Mouse (Mus musculus) lung, postnatal 0 days (tissue): ENCODE results near the gene Fstl3. TPM values are rescaled to one million over a fixed set of nuclear protein-coding genes. Genes with fewer than 3 reads are reported as not detected.

ENCODE experiments used
- ATAC-seq: fragments of 200-750 bp; cut with Nextera tagmentation; 2 replicates; pipeline ENCODE4 v1.8.0; 2017; ENCODE audit warnings: moderate library complexity
- DNase-seq: peaks from one replicate; pipeline ENCODE4 v3.0.0-alpha.2; 2016; ENCODE audit warnings: low spot score
- H3K27ac ChIP-seq: fragments of 300-500 bp; sonication (generic); 2 replicates; pipeline ENCODE4 v1.5.1; 2014; ENCODE audit warnings: antibody characterized with exemption, mild to moderate bottlenecking, low read length, mixed read lengths
- H3K27me3 ChIP-seq: fragments of 300-500 bp; sonication (generic); replicated peaks from 2 replicates; pipeline ENCODE4 v1.6.1; 2014; ENCODE audit warnings: low read length, mixed read lengths; ENCODE audit not compliant: insufficient read depth
- H3K36me3 ChIP-seq: fragments of 300-500 bp; sonication (generic); 2 replicates; pipeline ENCODE4 v1.6.1; 2014; ENCODE audit warnings: low read length, mixed read lengths; ENCODE audit not compliant: insufficient read depth
- H3K4me1 ChIP-seq: fragments of 300-500 bp; sonication (generic); 2 replicates; pipeline ENCODE4 v1.6.1; 2014; ENCODE audit warnings: antibody characterized with exemption, low read depth, low read length, mixed read lengths; ENCODE audit not compliant: insufficient read depth
- H3K4me2 ChIP-seq: fragments of 300-500 bp; sonication (generic); replicated peaks from 2 replicates; pipeline ENCODE4 v1.6.1; 2014; ENCODE audit warnings: low read depth, mild to moderate bottlenecking, low read length, moderate library complexity, mixed read lengths
- H3K4me3 ChIP-seq: fragments of 300-500 bp; sonication (generic); 2 replicates; pipeline ENCODE4 v1.5.1; 2014; ENCODE audit warnings: low read depth, low read length
- H3K9ac ChIP-seq: fragments of 300-500 bp; sonication (generic); replicated peaks from 2 replicates; pipeline ENCODE4 v1.6.1; 2014; ENCODE audit warnings: low read depth, mild to moderate bottlenecking
- H3K9me3 ChIP-seq: fragments of 300-500 bp; sonication (generic); 2 replicates; pipeline ENCODE4 v1.6.1; 2016; ENCODE audit warnings: low read length, mixed read lengths
- CTCF ChIP-seq: IDR thresholded peaks from 2 replicates; pipeline ENCODE4 v1.5.1; 2016; ENCODE audit warnings: antibody characterized with exemption, mild to moderate bottlenecking
- EP300 ChIP-seq: IDR thresholded peaks from 2 replicates; pipeline ENCODE4 v1.6.1; 2016; ENCODE audit warnings: antibody characterized with exemption, mild to moderate bottlenecking, control low read depth
- WGBS: fragments of 180-500 bp; shearing (Covaris S2); extraction: QIAGEN DNeasy Blood & Tissue Kit; methylation state at CpG from one replicate; pipeline ENCODE4 v1.1.7; 2014; 5-methylcytosine and 5-hydroxymethylcytosine counted together
- polyA plus RNA-seq: library from polyadenylated mRNA; unstranded; fragments of >200 nt; fragmentation: Nextera tagmentation; extraction: Ambion mirVana; gene quantifications from 2 replicates; pipeline ENCODE4 v1.2.1, GENCODE M21; 2015

Gene Fstl3
- polyA plus RNA-seq, 1 experiment from 2014 or later = 39.9 TPM

DNA sequence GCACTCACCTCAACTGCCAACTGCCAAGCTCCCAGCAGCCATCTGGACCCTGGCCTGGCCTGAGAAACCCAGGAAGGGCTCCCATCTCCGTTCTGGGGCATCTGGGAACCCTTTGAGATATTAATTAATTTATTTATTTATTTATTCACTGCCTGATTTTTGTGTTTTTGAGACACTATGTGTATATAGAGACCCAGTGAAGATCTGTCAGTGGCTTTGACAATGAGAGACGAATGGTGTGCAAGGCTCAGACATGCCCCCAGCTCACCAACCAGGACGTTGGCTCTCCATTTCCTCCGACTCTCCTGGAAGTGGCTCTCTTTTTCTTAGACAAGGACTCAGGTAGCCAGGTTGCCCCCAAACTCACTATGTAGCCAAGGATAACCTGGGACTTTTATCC, 13.8 kb downstream of the Fstl3 start, which contains the start of gene Prss57:
Gene Prss57, minus strand, starts transcription at position 101 of the 400 bp plus-strand sequence.
- Histone ChIP-seq H3K9me3 (no peaks in the 10 kb centered on the region), H3K4me1 (peaks cover 10% of the 10 kb centered on the region; the same call in 1 of the 2 replicates), H3K4me2 (no peak within 1 kb of the TSS), H3K9ac (no peak within 1 kb of the TSS), H3K4me3 (no peak within 1 kb of the TSS), H3K36me3 (no peaks in the 10 kb centered on the region), H3K27me3 (no peaks in the 10 kb centered on the region), H3K27ac (no peak within 1 kb of the TSS)
- TF ChIP-seq CTCF (no peak), EP300 (no peak)
- DNase-seq = no peak
- WGBS = 71% methylated on average over 4 of the region's 4 CpGs
- ATAC-seq = no peak

DNA sequence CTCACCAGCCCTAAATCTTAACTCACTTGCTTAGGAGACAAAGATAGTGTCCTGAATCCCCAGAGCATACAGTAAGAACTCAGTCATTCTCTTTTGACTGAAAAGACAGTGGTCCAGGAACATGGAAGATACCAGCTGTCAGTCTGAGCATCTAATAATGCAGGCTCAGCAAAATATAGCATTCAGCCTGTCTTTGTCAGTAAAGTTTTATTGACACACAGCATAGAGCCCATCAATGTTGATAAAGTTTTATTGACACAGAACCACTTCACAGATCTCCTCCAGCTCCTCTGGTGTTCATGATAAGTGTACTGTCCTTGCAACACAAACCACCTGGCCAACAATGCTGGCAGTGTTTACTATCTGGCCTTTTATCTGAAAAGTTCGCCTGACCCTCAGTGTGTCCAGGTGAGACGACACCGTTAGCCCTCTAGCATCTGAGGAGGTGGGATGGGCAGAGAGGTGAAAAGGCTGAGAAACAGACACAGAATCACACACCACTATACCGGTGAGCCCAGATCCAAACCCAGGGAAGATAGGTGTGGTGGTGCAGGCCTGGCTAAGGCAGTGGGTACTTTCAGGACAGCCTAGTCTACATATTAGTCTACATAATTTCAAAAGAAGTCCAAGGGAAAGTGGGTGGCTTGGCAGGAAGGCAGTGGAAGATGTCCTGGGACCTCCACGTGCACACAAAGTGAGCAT, 15.4 kb downstream of the Fstl3 start:
- Histone ChIP-seq H3K9me3 (no peaks in the 10 kb centered on the region), H3K36me3 (no peaks in the 10 kb centered on the region), H3K4me2 (no peak overlapping the region), H3K4me3 (no peak overlapping the region), H3K27ac (no peak overlapping the region), H3K27me3 (no peaks in the 10 kb centered on the region), H3K4me1 (peaks cover 10% of the 10 kb centered on the region; the same call in 1 of the 2 replicates), H3K9ac (no peak overlapping the region)
- TF ChIP-seq CTCF (no peak), EP300 (no peak)
- no peak for ATAC-seq
- DNase-seq = no peak
- WGBS = 75% methylated on average over 5 of the region's 5 CpGs

DNA sequence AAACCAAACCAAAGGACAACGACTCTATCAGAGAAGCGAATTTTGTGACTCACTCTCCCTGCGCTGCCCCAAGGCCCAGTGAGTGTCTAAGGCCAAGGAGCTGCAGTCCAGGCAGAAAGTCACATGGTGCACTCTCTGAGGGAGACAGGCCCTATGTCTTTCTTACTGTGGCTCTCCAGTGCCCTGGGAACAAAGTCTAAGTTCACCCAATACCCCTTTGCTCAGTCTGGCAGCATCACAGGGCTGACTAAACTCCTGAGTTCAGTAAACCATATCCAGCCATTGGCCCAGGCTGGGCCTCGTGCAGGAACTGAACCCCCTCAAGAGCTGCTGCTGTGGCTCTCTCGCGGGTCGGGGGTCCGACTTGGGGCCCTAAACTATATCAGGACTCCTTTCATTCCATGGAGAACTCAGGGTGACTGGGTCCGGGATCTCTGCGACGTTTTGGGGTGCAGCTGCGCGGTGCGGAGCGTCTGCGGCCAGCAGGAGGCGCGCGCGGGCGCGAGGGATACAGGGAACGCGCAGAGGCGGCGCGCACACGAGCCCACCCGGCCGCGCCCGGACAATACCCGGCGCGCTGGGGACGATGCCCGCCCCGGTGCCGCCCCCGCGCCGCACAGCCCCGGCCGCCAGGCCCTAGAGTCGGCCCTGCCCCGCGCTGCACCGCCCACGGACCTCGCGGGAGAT, 16.1 kb downstream of the Fstl3 start, which contains the start of gene Palm:
Gene Palm, plus strand, starts transcription at position 522 of the 687 bp plus-strand sequence.
- WGBS = 6% methylated on average over 39 of the region's 51 CpGs
- H3K4me3 ChIP-seq = peak within 1 kb of the TSS; percentile 73
- H3K27ac ChIP-seq = peak within 1 kb of the TSS; percentile 51; the same call in 1 of the 2 replicates
- H3K4me2 ChIP-seq = peak within 1 kb of the TSS; percentile 93
- no peaks in the 10 kb centered on the region for H3K36me3 ChIP-seq
- H3K27me3 ChIP-seq = no peaks in the 10 kb centered on the region
- no peaks in the 10 kb centered on the region for H3K9me3 ChIP-seq
- TF ChIP-seq EP300 (no peak), CTCF (peak; percentile 83)
- DNase-seq (peak; percentile 69), ATAC-seq (peak; percentile 67)
- H3K9ac ChIP-seq = peak within 1 kb of the TSS; percentile 48
- H3K4me1 ChIP-seq = peaks cover 10% of the 10 kb centered on the region; the same call in 1 of the 2 replicates

DNA sequence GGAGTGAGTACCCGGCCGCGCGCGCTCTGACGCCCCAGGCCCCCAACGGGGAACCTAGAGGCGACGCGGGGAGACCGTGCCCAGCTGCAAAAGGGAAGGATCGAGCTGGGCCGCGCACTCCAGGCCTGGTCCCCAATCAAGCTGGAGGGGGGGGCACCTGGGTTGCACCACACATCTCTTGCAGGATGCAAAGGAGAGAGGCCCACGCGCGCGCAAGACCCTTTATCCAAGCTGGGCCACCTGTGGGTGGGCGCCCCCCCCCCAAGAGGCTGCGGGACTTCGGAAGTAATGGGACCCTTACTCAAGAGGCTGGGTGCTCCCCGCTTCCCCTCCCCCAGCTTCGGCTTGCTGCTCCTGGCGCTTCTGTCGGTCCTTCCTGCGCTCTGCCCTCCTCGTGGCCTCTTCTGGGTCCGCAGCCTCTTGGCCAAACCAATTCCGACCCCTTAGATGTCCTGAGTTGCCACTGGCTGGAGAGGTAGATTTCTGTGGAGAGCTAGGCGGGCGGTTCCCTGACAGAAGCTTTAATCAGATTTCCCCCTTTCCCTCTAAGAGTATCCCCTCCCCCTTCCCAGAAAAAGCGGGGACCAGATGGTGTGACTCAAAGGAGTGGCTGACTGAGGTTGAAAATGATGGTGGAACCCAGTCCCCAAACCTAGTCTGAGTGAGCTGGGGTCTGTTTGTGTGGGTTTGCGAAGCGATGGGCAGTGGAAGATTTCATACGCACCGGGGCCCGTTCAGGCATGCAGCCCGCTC, 16.8 kb downstream of the Fstl3 start:
- H3K4me2 ChIP-seq = peak overlapping the region; percentile 93
- H3K4me3 ChIP-seq = peak overlapping the region; percentile 73
- peaks cover 10% of the 10 kb centered on the region; the same call in 1 of the 2 replicates for H3K4me1 ChIP-seq
- WGBS = 7% methylated on average over 37 of the region's 38 CpGs
- H3K9ac ChIP-seq = peak overlapping the region; percentile 48
- ATAC-seq (peak; percentile 10), DNase-seq (no peak)
- no peaks in the 10 kb centered on the region for H3K27me3 ChIP-seq
- H3K36me3 ChIP-seq = no peaks in the 10 kb centered on the region
- H3K27ac ChIP-seq = peak overlapping the region; percentile 51; the same call in 1 of the 2 replicates
- TF ChIP-seq EP300 (no peak), CTCF (no peak)
- no peaks in the 10 kb centered on the region for H3K9me3 ChIP-seq

DNA sequence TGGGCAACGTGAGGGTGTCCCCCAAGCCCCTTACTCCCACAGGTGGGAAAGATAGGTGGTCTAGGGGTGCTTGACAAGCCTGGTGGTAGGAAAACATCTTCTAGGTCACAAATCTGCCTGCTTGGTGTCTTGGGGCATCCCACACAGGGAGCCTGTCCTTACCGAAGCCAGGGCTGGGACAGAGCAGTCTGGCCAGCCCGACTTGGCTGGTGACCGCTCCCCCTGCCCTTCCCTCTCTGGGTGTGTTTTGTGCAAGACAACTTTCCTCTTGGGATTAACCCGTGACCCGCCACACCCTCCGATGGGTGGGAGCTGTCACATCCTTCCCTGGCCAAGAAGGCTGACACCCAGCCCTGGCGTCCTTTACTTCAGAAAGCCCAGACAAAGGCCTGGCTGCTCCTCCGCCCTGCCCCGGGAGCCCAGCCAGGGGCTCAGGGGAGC, 17.4 kb downstream of the Fstl3 start:
- Histone ChIP-seq H3K4me3 (peak overlapping the region; percentile 73), H3K4me1 (peaks cover 10% of the 10 kb centered on the region; the same call in 1 of the 2 replicates), H3K27me3 (no peaks in the 10 kb centered on the region), H3K9ac (peak overlapping the region; percentile 48; the same call in 1 of the 2 replicates), H3K36me3 (no peaks in the 10 kb centered on the region), H3K9me3 (no peaks in the 10 kb centered on the region), H3K4me2 (peak overlapping the region; percentile 93), H3K27ac (peak overlapping the region; percentile 51; the same call in 1 of the 2 replicates)
- DNase-seq = peak; percentile 79
- 13% methylated on average over 10 of the region's 10 CpGs for WGBS
- TF ChIP-seq EP300 (no peak), CTCF (no peak)
- ATAC-seq = peak; percentile 80
